Mouse (Mus musculus): ENCODE measurements around the gene Gm11096.
A peak's percentile ranks its signal among the peaks of the same experiment; 100 is the strongest.

The Gm11096 gene

DNA sequence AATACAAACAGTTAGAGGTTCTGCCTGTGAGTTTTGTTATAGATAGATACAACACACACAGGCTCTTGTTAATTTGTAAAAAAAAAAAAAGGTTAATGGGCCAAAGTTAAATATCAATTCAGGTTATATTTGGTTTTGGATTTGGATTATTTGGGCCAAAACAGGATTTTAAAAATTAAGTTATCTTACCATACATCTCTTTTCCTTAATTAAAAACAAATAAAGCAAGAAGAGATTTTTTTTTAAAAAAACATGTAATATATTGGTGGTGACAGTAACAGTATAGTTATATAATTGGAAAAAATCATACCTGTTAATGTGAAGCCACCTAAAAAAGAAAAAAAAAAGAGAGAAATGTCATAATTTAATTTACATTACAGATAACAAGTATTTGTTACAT is at the start of gene Gm11096:
TSS of gene Gm11096 (plus strand) at position 301 of the 400 bp plus-strand sequence.
- DNase-seq (ENCODE audit: low spot score): no peak

DNA sequence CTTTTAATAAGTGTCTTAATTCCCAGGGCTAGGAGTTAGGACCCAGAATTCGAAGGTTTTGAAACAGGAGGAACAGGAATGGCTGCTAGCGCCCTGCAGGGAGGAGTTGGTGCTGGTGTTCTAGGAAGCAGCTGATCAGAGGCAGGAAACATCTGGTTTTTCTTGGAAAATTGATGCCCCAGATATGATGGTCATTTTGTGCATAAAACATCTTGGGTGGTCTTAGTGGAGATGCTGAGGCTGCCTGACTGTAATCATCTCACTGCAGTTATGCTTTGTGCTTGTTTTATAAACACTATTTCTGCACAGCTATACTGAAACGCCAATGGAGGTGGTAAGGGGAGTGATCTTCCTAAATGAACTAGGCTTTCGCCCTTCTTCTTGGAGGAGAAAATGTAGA is 48.5 kb upstream of the Gm11096 start:
- DNase-seq (ENCODE audit: low spot score): no peak

DNA sequence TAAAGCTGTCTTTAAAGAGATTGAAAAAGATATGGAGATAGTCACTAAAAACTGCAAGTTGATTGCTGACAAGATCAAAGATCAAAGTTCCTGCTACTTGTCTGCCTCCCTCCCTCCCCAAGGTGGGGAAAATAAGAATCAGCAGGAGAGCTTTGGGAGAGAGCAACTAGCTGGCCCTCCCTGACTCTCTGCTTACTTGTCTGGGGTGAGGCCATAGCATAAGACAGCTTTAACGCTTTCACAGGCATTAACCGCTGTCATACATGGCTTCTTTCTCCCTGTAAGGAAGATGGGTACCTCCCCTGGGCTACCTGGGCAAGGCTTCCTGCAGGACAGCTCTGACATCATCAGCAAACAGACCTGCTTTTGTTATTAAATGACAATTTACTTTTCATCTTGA is 47.4 kb upstream of the Gm11096 start:
- DNase-seq (ENCODE audit: low spot score): no peak

- no peak for DNase-seq (ENCODE audit: low spot score)
Measured at GRCm38 (mm10) chr17:81397434-81397833, 44.1 kb upstream of the Gm11096 start.

DNA sequence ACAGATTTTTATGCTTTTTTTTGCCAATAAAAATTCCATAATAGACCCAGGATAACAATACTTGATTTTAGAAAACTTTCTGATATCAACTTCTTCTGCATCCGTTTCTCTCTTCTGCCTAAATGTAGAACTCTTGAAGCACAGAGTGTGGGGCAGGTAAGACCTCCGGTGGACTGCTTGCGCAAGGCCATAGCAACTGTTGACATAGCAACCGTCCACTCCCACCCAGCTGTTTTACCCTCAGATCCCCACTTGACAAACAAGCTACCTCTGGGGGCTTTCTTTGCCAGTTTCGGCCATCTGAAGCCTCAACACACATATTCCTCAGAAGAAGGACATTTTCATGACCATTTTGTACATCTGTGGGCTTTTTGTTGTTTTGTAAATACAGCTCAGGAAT is 41.2 kb upstream of the Gm11096 start:
- DNase-seq (ENCODE audit: low spot score): no peak

DNA sequence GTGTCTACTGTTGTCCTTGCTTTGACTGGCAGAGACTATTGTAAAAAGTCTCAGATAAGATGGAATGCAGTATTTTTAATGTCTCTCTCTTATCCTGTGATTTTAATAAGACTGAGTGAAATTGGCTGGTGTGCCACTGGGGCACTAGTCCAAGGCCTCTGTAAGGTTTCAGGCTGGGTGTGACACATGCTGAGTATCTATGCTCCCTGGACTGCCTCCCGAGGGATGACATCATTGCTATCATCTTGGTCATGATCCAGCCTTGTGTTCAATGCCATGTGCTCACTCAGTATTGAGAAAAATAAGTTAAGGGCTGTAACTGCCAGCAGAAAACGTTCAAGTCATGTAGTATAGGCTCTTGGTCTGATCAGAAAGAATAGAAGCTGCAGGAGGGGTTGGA is 38.9 kb upstream of the Gm11096 start:
- peak; percentile 30 for DNase-seq (ENCODE audit: low spot score)

- no peak for DNase-seq (ENCODE audit: low spot score)
Measured at GRCm38 (mm10) chr17:81403121-81403520, 38.4 kb upstream of the Gm11096 start.

DNA sequence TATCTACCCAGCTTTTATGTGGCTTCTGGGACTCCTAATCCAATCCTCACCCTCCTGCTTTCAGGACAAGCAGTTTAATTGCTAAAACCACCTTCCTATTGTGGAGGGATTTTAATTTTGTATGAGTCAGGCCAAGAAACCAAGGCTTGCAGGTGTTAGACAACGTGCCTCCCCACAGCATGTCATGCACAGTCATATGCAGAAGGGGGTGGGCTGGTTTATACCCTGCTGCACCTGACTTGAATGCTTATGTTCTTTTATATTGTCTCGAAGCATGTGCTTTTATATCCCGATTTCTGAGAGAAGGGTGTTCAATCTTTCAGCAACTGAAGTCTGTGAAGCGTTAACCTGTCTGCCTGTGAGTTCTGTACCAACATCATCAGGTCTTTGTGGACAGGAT is 37.3 kb upstream of the Gm11096 start:
- no peak for DNase-seq (ENCODE audit: low spot score)

DNA sequence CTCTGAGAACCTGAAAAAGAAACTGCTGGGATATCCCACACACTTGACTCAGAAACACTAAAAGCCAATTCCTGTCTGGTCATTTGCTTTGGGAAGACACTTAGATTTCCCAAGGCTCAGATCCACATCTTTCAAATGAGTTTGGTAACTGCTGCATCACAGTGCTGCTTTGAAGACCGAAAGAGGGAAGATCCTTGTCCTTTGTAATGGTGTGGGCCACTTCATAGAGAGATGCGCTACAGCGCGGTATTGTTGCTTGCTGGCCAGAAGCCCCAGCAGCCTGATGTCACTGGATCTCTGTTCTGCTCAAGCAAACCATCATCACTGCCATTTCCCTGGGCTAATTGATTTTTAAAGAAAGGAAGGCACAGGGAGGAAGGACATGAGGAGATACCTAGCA is 28.8 kb upstream of the Gm11096 start:
- no peak for DNase-seq (ENCODE audit: low spot score)

DNA sequence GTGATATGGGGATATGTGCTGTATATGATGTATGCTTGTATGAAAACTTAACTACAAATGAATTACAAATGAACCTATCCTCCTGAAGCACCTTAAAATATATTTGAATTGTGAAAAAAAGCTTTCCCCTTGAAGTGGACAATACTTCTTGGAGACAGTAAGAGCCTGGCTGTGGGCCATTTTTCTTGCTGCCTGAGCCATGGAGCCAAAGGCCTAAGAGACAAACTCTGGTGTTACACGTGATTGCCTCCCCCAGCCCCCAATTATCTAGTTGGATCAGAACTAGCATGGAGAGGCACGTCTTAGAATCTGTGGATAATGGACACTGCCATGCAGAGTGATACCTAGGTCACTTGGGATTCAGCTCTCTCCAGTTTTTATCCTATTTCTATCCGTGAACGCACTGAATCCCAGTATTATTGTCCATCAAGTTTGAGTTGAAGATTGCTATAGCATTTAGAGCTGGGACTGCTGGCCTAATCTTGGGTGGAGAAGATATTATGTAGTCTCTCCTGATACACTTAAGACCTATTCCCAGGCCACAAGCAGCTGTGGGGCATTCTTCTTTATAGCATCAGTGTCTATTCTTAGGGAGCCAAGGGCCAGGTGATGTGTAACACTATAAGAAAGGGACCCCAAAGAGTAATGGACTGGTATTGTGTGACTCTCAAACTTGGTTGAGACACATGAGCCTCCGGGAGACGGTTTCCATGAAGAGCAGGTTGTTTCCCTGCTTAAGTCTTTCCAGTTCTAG is 25.0 kb upstream of the Gm11096 start:
- DNase-seq (ENCODE audit: low spot score): no peak

DNA sequence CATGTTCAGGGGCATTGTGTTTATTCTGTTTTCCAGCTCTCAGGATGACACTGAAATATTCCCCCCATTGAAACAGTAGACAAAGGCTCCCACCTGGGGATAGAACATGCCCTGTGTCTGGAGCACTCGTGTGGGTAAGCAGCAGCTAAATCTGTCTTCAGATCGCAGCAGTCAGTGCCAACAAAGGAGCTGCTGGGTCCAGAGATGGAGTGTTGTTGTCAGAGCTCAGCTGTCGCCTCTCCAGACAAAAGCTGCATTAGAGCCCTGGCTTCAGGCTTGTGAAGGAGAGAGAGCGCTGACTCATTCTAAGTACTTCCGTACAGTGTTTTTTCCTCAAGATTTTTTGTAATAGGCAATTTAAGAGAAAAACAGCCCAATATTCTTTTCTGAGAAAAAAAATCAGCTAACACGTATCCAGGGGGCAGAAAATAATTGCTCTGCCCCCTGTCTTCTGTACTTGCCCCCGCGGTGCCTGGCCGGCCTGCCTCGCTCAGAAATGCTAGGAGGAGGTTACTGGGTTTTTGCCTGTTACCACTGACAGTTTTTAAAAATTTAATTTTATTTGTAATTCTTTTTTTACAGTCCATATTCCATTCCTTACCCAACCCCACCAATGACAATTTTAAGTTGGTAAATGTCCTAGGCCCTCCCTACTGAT is 21.6 kb upstream of the Gm11096 start:
- no peak for DNase-seq (ENCODE audit: low spot score)

- DNase-seq (ENCODE audit: low spot score): no peak
Measured at GRCm38 (mm10) chr17:81424256-81424912, 17.2 kb upstream of the Gm11096 start.

DNA sequence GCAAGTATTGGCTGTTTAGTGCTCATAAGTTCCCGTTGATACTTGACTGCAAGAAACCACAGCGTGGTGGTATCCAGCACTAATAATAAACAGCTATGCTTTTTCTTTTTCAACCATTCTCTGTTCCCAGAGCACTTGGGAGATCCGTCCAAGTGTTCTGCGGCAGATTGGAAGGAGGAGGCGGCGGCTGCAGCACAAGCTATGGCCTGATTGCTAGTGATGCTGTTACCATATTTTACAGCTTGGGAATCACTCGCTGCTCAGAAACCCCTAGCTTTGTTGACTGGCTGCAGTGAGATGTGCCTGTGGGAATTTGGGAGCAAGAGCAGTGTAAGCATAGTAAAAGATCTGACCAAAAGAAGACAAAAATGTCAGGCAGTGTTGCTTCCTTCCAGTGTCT is 14.3 kb upstream of the Gm11096 start:
- no peak for DNase-seq (ENCODE audit: low spot score)

GRCm38 (mm10) chr17:81432733-81433132 is 8.8 kb upstream of the Gm11096 start:
- no peak for DNase-seq (ENCODE audit: low spot score)

DNA sequence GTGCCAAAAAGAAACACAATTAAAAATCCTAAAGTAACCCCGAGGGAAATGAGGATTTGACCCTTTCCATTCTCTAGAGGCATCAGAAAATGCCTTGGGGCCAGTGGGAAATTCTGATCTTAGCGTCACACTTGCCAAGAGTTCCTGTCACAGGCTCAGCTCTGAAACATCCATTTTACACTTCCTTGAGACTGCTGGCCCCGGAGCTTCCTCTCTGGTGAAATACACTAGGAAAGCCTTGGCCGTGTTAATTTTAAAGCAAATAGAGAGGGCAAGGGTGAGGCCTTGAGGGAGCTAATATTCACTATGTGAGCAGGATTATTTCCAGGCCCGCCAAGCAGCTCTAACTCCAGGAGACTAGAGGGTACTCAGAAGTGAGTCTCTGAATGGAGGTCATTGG is 8.4 kb upstream of the Gm11096 start:
- DNase-seq (ENCODE audit: low spot score): peak; percentile 14

DNA sequence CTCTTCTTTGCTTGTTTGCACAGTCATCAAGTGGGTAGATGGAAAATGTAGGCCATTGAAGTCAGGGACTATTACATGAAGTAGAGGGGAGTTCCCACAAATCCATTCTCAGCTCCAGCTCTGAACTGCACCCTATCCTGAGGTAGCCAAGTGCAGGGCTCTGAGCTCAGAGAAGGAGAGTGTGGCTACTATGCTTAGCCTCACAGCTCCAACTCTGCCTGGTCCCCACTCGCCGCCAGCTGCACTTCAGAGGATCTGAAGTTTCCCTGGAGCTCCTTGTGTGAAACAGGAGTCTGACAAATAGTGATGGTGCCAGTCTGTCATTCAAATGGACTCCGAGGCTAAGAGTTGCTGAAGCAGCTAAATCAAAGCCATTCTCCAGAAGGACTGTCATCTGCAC is 13.7 kb downstream of the Gm11096 start:
- DNase-seq (ENCODE audit: low spot score): no peak

DNA sequence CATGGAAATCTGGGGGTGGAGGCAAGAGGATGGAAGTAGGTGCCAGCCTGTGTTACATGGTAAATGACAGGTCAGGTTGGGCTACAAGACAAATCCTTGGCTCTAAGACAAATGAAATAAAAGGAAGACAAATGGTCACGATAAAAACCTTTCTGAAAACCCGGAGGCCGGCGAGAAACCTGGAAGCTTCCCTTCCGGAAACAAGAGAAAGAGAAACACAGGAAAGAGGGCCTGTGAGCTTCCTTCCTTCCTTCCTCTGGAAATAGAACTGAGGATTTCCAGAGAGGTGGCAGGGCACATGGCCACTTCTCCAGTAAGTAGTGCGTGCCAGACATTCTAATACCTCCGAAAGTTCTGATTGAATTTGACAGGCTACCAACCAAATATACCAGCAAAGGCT is 14.4 kb downstream of the Gm11096 start:
- no peak for DNase-seq (ENCODE audit: low spot score)

- no peak for DNase-seq (ENCODE audit: low spot score)
Measured at GRCm38 (mm10) chr17:81459379-81459778, 17.8 kb downstream of the Gm11096 start.

DNA sequence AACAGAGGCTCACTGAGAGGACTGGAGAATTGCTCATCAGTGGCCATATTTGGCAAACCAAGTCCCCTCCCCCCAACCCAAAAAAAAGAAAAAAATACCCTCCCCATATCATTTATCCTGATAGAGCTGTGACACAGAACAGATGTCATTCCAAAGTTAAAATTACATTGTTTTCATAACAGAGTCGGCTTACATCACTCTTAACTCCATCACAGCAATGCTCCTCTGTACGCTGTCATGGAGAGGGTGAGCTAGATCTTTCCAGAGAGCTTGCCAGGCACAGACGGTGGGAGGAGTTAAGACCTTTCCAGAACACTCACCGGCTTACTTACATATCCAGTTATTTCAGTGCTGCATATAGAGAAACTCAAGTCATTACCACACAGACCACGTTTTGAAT is 27.4 kb downstream of the Gm11096 start:
- no peak for DNase-seq (ENCODE audit: low spot score)

- no peak for DNase-seq (ENCODE audit: low spot score)
Measured at GRCm38 (mm10) chr17:81473363-81473762, 31.8 kb downstream of the Gm11096 start.

DNA sequence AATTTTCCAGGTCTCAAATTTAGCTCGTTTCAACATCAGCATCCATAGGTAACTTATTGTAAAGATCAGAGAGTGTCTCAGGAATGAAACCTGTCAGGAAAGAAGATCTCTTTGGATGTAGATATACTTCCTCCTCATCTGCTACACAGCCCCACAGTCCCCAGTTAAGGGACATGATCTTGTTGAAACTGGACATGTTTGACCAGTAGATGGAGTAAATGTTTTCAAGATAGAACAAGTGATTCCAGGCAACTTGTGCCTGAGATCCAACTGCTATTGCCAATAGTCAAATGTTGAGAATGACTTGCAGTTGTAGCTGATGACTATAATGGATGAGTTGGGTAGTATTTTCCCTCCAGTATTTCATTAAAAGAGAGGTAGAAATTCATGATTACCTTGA is 35.9 kb downstream of the Gm11096 start:
- DNase-seq (ENCODE audit: low spot score): no peak

GRCm38 (mm10) chr17:81479807-81480206 is 38.2 kb downstream of the Gm11096 start:
- no peak for DNase-seq (ENCODE audit: low spot score)
